Mouse (Mus musculus) liver, embryonic 14.5 days (tissue): Measurements from ENCODE around the gene Hist1h2ao. TPM values are rescaled to one million over a fixed set of nuclear protein-coding genes. Genes with fewer than 3 reads are reported as not detected.
"Not testable (repeated sequence)": the region's sequence is repeated elsewhere in the genome, so short reads cannot be mapped to it uniquely, and the experiment has no call there.

ENCODE experiments used
- ATAC-seq: fragments of 200-750 bp; cut with Nextera tagmentation; 2 replicates; pipeline ENCODE4 v1.8.0; 2017; ENCODE audit warnings: moderate number of reproducible peaks, mild to moderate bottlenecking, moderate library complexity; ENCODE audit not compliant: insufficient read depth
- DNase-seq, 3 experiments: peaks; one replicate each; pipeline ENCODE4 v3.0.0-alpha.2; 2012 to 2013; ENCODE audit warnings: low read depth in 3 of 3, low spot score in 3 of 3
- H3K27ac ChIP-seq: fragments of 300-500 bp; sonication (generic); 2 replicates; pipeline ENCODE4 v1.5.1; 2014; ENCODE audit warnings: moderate library complexity, mild to moderate bottlenecking, control low read depth, inconsistent platforms
- H3K27me3 ChIP-seq: fragments of 300-500 bp; sonication (generic); 2 replicates; pipeline ENCODE4 v1.6.1; 2014; ENCODE audit warnings: mild to moderate bottlenecking, low read length, moderate library complexity; ENCODE audit not compliant: control insufficient read depth, insufficient read depth
- H3K36me3 ChIP-seq: fragments of 300-500 bp; sonication (generic); replicated peaks from 2 replicates; pipeline ENCODE4 v1.6.1; 2014; ENCODE audit warnings: low read depth; ENCODE audit not compliant: control insufficient read depth, insufficient read depth
- H3K4me1 ChIP-seq, 2 experiments: fragments of 200-500 bp in 1 of 2; fragments of 300-500 bp in 1 of 2; sonication (generic) in 1 of 2; replicated peaks; 2 replicates each; pipeline ENCODE4 v1.6.1; 2012 to 2014; ENCODE audit warnings: antibody characterized with exemption in 1 of 2, inconsistent platforms in 1 of 2, low read length in 1 of 2; ENCODE audit not compliant: control insufficient read depth in 2 of 2, insufficient read depth in 2 of 2
- H3K4me2 ChIP-seq: fragments of 300-500 bp; sonication (generic); 2 replicates; pipeline ENCODE4 v1.6.1; 2014; ENCODE audit warnings: low read depth, mild to moderate bottlenecking, control low read depth, moderate library complexity
- H3K4me3 ChIP-seq, 2 experiments: fragments of 200-500 bp in 1 of 2; fragments of 300-500 bp in 1 of 2; sonication (generic) in 1 of 2; 2 replicates each; pipeline ENCODE4 v1.5.1; 2012 to 2014; ENCODE audit warnings: low read depth in 2 of 2, low read length in 2 of 2, mild to moderate bottlenecking in 2 of 2, control low read depth in 1 of 2, inconsistent platforms in 1 of 2, moderate library complexity in 1 of 2; ENCODE audit not compliant: insufficient read depth in 1 of 2
- H3K9ac ChIP-seq: fragments of 300-500 bp; sonication (generic); replicated peaks from 2 replicates; pipeline ENCODE4 v1.6.1; 2014; ENCODE audit warnings: mild to moderate bottlenecking, control low read depth, moderate library complexity
- H3K9me3 ChIP-seq: fragments of 300-500 bp; sonication (generic); 2 replicates; pipeline ENCODE4 v1.6.1; 2016; ENCODE audit warnings: low read length, mixed read lengths; ENCODE audit not compliant: control insufficient read depth
- CTCF ChIP-seq: IDR thresholded peaks from 2 replicates; pipeline ENCODE4 v1.5.1; 2016; ENCODE audit warnings: antibody characterized with exemption, low read depth, control low read depth
- EP300 ChIP-seq: IDR thresholded peaks from 2 replicates; pipeline ENCODE4 v1.6.1; 2016; ENCODE audit warnings: antibody characterized with exemption, low read depth
- WGBS: fragments of 180-500 bp; shearing (Covaris S2); extraction: QIAGEN DNeasy Blood & Tissue Kit; methylation state at CpG from one replicate; pipeline ENCODE4 v1.1.7; 2014; ENCODE audit not compliant: insufficient replicate concordance; 5-methylcytosine and 5-hydroxymethylcytosine counted together
- polyA plus RNA-seq, 2 experiments: library from polyadenylated mRNA; depleted of rRNA in 1 of 2; stranded (reverse) in 1 of 2; unstranded in 1 of 2; fragments of >200 nt; fragmentation: Nextera tagmentation in 1 of 2; extraction: Ambion mirVana in 1 of 2; gene quantifications; 2 replicates each; pipeline versions ENCODE4 v1.2.1 to v1.2.3; 2012 to 2014

Hist1h2ao gene
- polyA plus RNA-seq, 2 experiments, result 3.4 TPM; not detected in 1

DNA sequence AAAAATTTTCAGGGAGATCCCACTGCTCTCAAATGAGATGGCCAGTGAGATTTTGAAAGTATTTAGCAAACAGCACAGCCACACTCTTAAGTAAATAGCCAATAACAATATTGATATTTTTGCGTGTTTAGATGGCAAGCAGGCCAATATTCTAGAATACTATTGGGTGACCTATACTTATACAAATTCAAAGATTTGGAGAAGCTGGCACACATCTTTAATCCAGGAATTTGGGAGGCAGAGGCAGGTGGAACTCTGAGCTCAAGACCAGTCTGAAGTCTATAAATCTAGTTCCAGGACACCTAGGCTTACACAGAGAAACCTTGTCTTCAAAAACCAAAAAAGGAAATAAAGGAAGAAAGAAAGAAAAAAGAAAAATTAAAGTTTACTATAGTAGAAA lies 28.6 kb upstream of the Hist1h2ao start:
- Histone ChIP-seq H3K9me3 (no peaks in the 10 kb centered on the region), H3K27me3 (no peaks in the 10 kb centered on the region), H3K4me3 (peak overlapping the region in 1 of 2 experiments; percentile 36; a peak in 3 of 4 replicates), H3K4me1 (peaks cover 33 to 35% of the 10 kb centered on the region in 2 experiments), H3K27ac (peak overlapping the region; percentile 97), H3K9ac (peak overlapping the region; percentile 77), H3K36me3 (no peaks in the 10 kb centered on the region), H3K4me2 (peak overlapping the region; percentile 90)
- TF ChIP-seq CTCF (no peak), EP300 (no peak)
- ATAC-seq, result no peak
- 83% methylated on average over 1 of the region's 1 CpGs for WGBS
- no peak for DNase-seq

DNA sequence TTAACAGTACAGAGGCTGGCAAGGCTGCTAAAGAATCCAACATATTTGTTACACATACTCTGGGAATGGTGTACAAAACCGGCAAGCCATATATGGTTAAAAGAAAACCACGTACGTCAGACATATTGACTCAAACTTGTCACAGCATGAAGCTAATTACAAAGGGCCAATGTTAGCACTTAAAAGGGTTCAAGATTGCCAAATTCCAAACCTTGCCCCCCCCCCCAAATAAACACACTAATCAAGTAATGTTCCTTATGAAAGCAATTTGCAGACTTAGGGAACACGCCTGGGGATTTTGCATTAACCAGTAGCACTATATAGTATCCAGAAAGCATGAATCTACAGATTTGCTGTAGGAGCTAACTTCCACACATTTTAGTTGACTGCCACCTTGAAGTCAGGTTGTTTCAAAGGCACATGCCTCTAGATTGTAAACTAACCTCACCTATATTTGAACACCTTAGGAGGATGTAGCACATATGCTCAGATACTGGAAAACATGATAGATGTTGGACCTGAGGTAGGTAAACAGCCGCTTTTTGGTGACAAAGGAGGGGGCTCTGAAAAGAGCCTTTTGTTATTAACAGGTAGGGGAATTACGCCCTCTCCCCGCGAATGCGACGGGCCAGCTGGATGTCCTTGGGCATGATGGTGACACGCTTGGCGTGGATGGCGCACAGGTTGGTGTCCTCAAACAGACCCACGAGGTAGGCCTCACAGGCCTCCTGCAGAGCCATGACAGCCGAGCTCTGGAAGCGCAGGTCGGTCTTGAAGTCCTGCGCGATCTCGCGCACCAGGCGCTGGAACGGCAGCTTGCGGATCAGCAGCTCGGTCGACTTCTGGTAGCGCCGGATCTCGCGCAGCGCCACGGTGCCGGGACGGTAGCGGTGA lies 27.7 kb upstream of the Hist1h2ao start:
- Histone ChIP-seq H3K4me1 (peaks cover 25 to 29% of the 10 kb centered on the region in 2 experiments), H3K27ac (peak overlapping the region; percentile 97)
- peak; percentile 48 for TF ChIP-seq EP300

DNA sequence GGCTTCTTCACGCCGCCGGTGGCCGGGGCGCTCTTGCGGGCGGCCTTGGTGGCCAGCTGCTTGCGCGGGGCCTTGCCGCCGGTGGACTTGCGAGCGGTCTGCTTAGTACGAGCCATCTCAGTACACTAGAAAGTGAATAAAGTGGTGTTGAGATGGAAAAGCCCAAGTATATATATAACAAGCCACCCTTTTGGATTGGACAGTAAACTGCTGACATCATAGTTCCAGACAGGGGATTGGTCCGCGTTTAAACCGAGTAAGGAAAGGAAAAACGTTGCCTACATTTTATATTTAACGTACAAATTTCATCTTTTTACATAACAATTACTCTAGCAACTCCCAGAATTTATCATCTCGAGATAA lies 27.0 kb upstream of the Hist1h2ao start, which contains the start of gene Hist1h3i:
Gene Hist1h3i (minus strand): TSS at position 116 of the 363 bp plus-strand sequence.
- Histone ChIP-seq H3K27me3 (no peaks in the 10 kb centered on the region), H3K4me2 (peak within 1 kb of the TSS; percentile 90), H3K4me3 (peak within 1 kb of the TSS; percentile 56 to 60), H3K9ac (peak within 1 kb of the TSS; percentile 96), H3K9me3 (no peaks in the 10 kb centered on the region), H3K4me1 (peaks cover 25 to 29% of the 10 kb centered on the region in 2 experiments), H3K36me3 (no peaks in the 10 kb centered on the region), H3K27ac (peak within 1 kb of the TSS; percentile 97)
- 0% methylated on average over 13 of the region's 20 CpGs for WGBS
- ATAC-seq, result peak; percentile 37
- peak; percentile 89 to 92 (median 91) for DNase-seq
- no peak for TF ChIP-seq CTCF
- TF ChIP-seq EP300, result peak; percentile 70

More for the DNA sequence above, 27.7 kb upstream of the Hist1h2ao start:
- H3K27me3 ChIP-seq, H3K36me3 ChIP-seq, H3K9me3 ChIP-seq: not testable (repeated sequence)
- Histone ChIP-seq H3K9ac (peak overlapping the region; percentile 96), H3K4me2 (peak overlapping the region; percentile 90), H3K4me3 (peak overlapping the region; percentile 56 to 60)
- under 1% methylated on average over 11 of the region's 35 CpGs for WGBS
- peak; percentile 4 for ATAC-seq
- peak; percentile 60 to 74 (median 61) for DNase-seq

DNA sequence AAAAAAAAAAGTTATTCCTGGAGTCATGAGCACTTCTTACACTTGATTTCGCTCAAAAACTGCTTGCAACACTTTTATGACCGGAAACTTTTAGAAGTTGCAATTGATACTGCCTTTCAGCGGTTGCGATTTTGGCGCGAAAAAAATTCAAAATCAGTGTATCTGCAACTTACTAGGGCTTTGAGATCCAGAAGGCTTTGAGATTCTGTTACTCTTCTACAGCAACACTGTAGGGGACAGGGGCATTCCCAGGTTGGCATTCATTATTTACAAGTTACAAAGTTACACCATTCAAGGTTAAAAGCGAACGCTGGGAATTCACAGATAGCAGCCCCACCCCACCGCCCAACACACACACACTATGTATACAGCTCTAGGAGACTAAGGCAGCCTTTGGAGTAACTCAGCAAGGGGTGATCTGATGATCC lies 26.5 kb upstream of the Hist1h2ao start:
- H3K9ac ChIP-seq, result peak overlapping the region; percentile 96
- no peaks in the 10 kb centered on the region for H3K9me3 ChIP-seq
- peak in 1 of 3 experiments; percentile 61 for DNase-seq
- peaks cover 29 to 32% of the 10 kb centered on the region in 2 experiments for H3K4me1 ChIP-seq
- no peaks in the 10 kb centered on the region for H3K36me3 ChIP-seq
- TF ChIP-seq CTCF (no peak), EP300 (no peak)
- WGBS, result 3% methylated on average over 9 of the region's 9 CpGs
- H3K4me3 ChIP-seq, result peak overlapping the region; percentile 45 to 54
- H3K27ac ChIP-seq, result peak overlapping the region; percentile 95
- no peak for ATAC-seq
- no peaks in the 10 kb centered on the region for H3K27me3 ChIP-seq
- peak overlapping the region; percentile 90 for H3K4me2 ChIP-seq

DNA sequence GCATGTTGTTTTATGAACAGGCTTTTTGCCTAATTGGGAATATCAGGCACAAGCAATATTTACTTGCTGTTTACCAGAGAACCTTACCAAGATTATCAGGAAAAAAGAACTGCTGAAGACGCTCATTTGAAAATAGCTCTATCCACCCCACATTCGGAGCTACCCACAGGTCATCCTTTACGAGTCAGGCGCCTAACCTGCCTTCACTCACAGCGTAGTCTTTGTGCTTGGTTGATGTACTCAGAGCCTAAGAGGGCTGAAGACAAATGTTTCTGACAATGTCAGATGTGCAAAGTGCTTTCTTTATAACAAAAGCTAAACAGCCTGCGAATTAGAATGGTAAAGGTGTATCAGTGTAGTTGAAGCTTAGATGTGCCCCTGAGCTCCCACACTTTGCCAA lies 26.0 kb upstream of the Hist1h2ao start:
- ATAC-seq, result no peak

More for the DNA sequence above, 26.0 kb upstream of the Hist1h2ao start:
- H3K27ac ChIP-seq, result peak overlapping the region; percentile 95
- peak overlapping the region; percentile 96 for H3K9ac ChIP-seq
- H3K4me2 ChIP-seq, result peak overlapping the region; percentile 90
- TF ChIP-seq EP300 (no peak), CTCF (no peak)
- DNase-seq, result no peak
- no peaks in the 10 kb centered on the region for H3K36me3 ChIP-seq
- H3K4me1 ChIP-seq, result peaks cover 30 to 32% of the 10 kb centered on the region in 2 experiments
- no peaks in the 10 kb centered on the region for H3K27me3 ChIP-seq
- no peaks in the 10 kb centered on the region for H3K9me3 ChIP-seq
- WGBS, result 56% methylated on average over 6 of the region's 6 CpGs
- H3K4me3 ChIP-seq, result peak overlapping the region in 1 of 2 experiments; percentile 54; a peak in 1 of 4 replicates
